Mouse (Mus musculus): ENCODE measurements around the gene Hoxa6. TPM values are rescaled to one million over a fixed set of nuclear protein-coding genes. Genes with fewer than 3 reads are reported as not detected.

Gene Hoxa6
- total RNA-seq, 1 experiment from 2014 or later, result not detected

- no peak for ATAC-seq (ENCODE audit: extremely low read depth, insufficient number of reproducible peaks, low FRiP score, poor library complexity, severe bottlenecking)
Observed at GRCm38 (mm10) chr6:52229558-52230416, 21.3 kb upstream of the Hoxa6 start.

GRCm38 (mm10) chr6:52228475-52229465, 20.2 kb upstream of the Hoxa6 start:
- no peak for ATAC-seq (ENCODE audit: extremely low read depth, insufficient number of reproducible peaks, low FRiP score, poor library complexity, severe bottlenecking)

GRCm38 (mm10) chr6:52227470-52228222, 19.1 kb upstream of the Hoxa6 start:
- ATAC-seq (ENCODE audit: extremely low read depth, insufficient number of reproducible peaks, low FRiP score, poor library complexity, severe bottlenecking), result no peak

GRCm38 (mm10) chr6:52226569-52227257, 18.2 kb upstream of the Hoxa6 start:
- no peak for ATAC-seq (ENCODE audit: extremely low read depth, insufficient number of reproducible peaks, low FRiP score, poor library complexity, severe bottlenecking)

- ATAC-seq (ENCODE audit: extremely low read depth, insufficient number of reproducible peaks, low FRiP score, poor library complexity, severe bottlenecking), result no peak
Observed at GRCm38 (mm10) chr6:52225612-52226568, 17.4 kb upstream of the Hoxa6 start.

- ATAC-seq (ENCODE audit: extremely low read depth, insufficient number of reproducible peaks, low FRiP score, poor library complexity, severe bottlenecking), result no peak
Observed at GRCm38 (mm10) chr6:52224895-52225611, 16.5 kb upstream of the Hoxa6 start.

- ATAC-seq (ENCODE audit: extremely low read depth, insufficient number of reproducible peaks, low FRiP score, poor library complexity, severe bottlenecking), result no peak
Observed at GRCm38 (mm10) chr6:52223939-52224760, 15.6 kb upstream of the Hoxa6 start.

- no peak for ATAC-seq (ENCODE audit: extremely low read depth, insufficient number of reproducible peaks, low FRiP score, poor library complexity, severe bottlenecking)
Observed at GRCm38 (mm10) chr6:52222729-52223128, 14.2 kb upstream of the Hoxa6 start.

GRCm38 (mm10) chr6:52221993-52222685, 13.6 kb upstream of the Hoxa6 start:
- ATAC-seq (ENCODE audit: extremely low read depth, insufficient number of reproducible peaks, low FRiP score, poor library complexity, severe bottlenecking), result no peak

GRCm38 (mm10) chr6:52221337-52221992, 12.9 kb upstream of the Hoxa6 start, which contains the start of gene Hoxa7:
Gene Hoxa7, minus strand, starts transcription at chr6:52221854.
- peak; percentile 76 for ATAC-seq (ENCODE audit: extremely low read depth, insufficient number of reproducible peaks, low FRiP score, poor library complexity, severe bottlenecking)

GRCm38 (mm10) chr6:52220865-52221310, 12.4 kb upstream of the Hoxa6 start:
- ATAC-seq (ENCODE audit: extremely low read depth, insufficient number of reproducible peaks, low FRiP score, poor library complexity, severe bottlenecking), result no peak

- ATAC-seq (ENCODE audit: extremely low read depth, insufficient number of reproducible peaks, low FRiP score, poor library complexity, severe bottlenecking), result no peak
Observed at GRCm38 (mm10) chr6:52220003-52220864, 11.7 kb upstream of the Hoxa6 start.

GRCm38 (mm10) chr6:52219234-52219942, 10.9 kb upstream of the Hoxa6 start:
- ATAC-seq (ENCODE audit: extremely low read depth, insufficient number of reproducible peaks, low FRiP score, poor library complexity, severe bottlenecking), result no peak
